Mouse (Mus musculus) midbrain, embryonic 16.5 days (tissue): ENCODE data around the gene Ahdc1. TPM values are rescaled to one million over a fixed set of nuclear protein-coding genes. Genes with fewer than 3 reads are reported as not detected.

Experiments
- ATAC-seq: fragments of 200-750 bp; cut with Nextera tagmentation; 2 replicates; pipeline ENCODE4 v1.8.0; 2017; ENCODE audit warnings: moderate TSS enrichment
- H3K27ac ChIP-seq: fragments of 300-500 bp; sonication (generic); 2 replicates; pipeline ENCODE4 v1.5.1; 2014; ENCODE audit warnings: mild to moderate bottlenecking, low read length, mixed read lengths
- H3K27me3 ChIP-seq: fragments of 300-500 bp; sonication (generic); 2 replicates; pipeline ENCODE4 v1.6.1; 2014; ENCODE audit warnings: low read depth, low read length, mixed read lengths; ENCODE audit not compliant: control insufficient read depth, insufficient read depth
- H3K36me3 ChIP-seq: fragments of 300-500 bp; sonication (generic); 2 replicates; pipeline ENCODE4 v1.6.1; 2014; ENCODE audit warnings: mild to moderate bottlenecking, low read length, moderate library complexity, mixed read lengths; ENCODE audit not compliant: control insufficient read depth, insufficient read depth
- H3K4me1 ChIP-seq: fragments of 300-500 bp; sonication (generic); 2 replicates; pipeline ENCODE4 v1.6.1; 2014; ENCODE audit warnings: mild to moderate bottlenecking, low read length, mixed read lengths; ENCODE audit not compliant: control insufficient read depth, insufficient read depth
- H3K4me2 ChIP-seq: fragments of 300-500 bp; sonication (generic); 2 replicates; pipeline ENCODE4 v1.6.1; 2014; ENCODE audit warnings: mild to moderate bottlenecking, low read length, mixed read lengths
- H3K4me3 ChIP-seq: fragments of 300-500 bp; sonication (generic); 2 replicates; pipeline ENCODE4 v1.5.1; 2014; ENCODE audit warnings: low read depth, mild to moderate bottlenecking, low read length, moderate library complexity, mixed read lengths
- H3K9ac ChIP-seq: fragments of 300-500 bp; sonication (generic); 2 replicates; pipeline ENCODE4 v1.6.1; 2014; ENCODE audit warnings: low read depth, low read length, mixed read lengths
- H3K9me3 ChIP-seq: fragments of 300-500 bp; sonication (generic); replicated peaks from 2 replicates; pipeline ENCODE4 v1.6.1; 2014; ENCODE audit warnings: mild to moderate bottlenecking, low read length, mixed read lengths; ENCODE audit not compliant: control insufficient read depth, poor library complexity, severe bottlenecking
- WGBS: fragments of 180-500 bp; shearing (Covaris S2); extraction: QIAGEN DNeasy Blood & Tissue Kit; methylation state at CpG from one replicate; pipeline ENCODE4 v1.1.7; 2014; 5-methylcytosine and 5-hydroxymethylcytosine counted together
- polyA plus RNA-seq: library from polyadenylated mRNA; unstranded; fragments of >200 nt; fragmentation: Nextera tagmentation; extraction: Ambion mirVana; gene quantifications from 2 replicates; pipeline ENCODE4 v1.2.1, GENCODE M21; 2015

Gene Ahdc1
- 11.2 and 12.5 TPM in 2 replicates for polyA plus RNA-seq

- peak; percentile 84 for ATAC-seq
- Histone ChIP-seq H3K27me3 (peaks cover 4% of the 10 kb centered on the region), H3K36me3 (no peaks in the 10 kb centered on the region), H3K4me1 (peaks cover 38% of the 10 kb centered on the region), H3K4me2 (peak within 1 kb of the TSS; percentile 98), H3K9me3 (no peaks in the 10 kb centered on the region), H3K4me3 (peak within 1 kb of the TSS; percentile 98), H3K9ac (peak within 1 kb of the TSS; percentile 100), H3K27ac (peak within 1 kb of the TSS; percentile 97)
- under 1% methylated on average over 55 of the region's 66 CpGs for WGBS
These were observed at the start of gene Ahdc1 for GRCm38 (mm10) chr4:133011028-133011820. Gene Ahdc1 (plus strand): TSS chr4:133011260.

- Histone ChIP-seq H3K4me2 (no peak overlapping the region), H3K9me3 (no peaks in the 10 kb centered on the region), H3K27ac (no peak overlapping the region), H3K9ac (no peak overlapping the region), H3K36me3 (no peaks in the 10 kb centered on the region), H3K27me3 (no peaks in the 10 kb centered on the region), H3K4me3 (no peak overlapping the region), H3K4me1 (peaks cover 7% of the 10 kb centered on the region; the same call in 1 of the 2 replicates)
- no peak for ATAC-seq
- WGBS, result 78% methylated on average over 5 of the region's 5 CpGs
These were observed 49.2 kb upstream of the Ahdc1 start for GRCm38 (mm10) chr4:132961866-132962265.

- no peak overlapping the region for H3K4me3 ChIP-seq
- H3K27me3 ChIP-seq, result no peaks in the 10 kb centered on the region
- no peaks in the 10 kb centered on the region for H3K9me3 ChIP-seq
- H3K36me3 ChIP-seq, result no peaks in the 10 kb centered on the region
- no peak overlapping the region for H3K4me2 ChIP-seq
- 94% methylated on average over 4 of the region's 4 CpGs for WGBS
- ATAC-seq, result no peak
- no peak overlapping the region for H3K27ac ChIP-seq
- peaks cover 7% of the 10 kb centered on the region; the same call in 1 of the 2 replicates for H3K4me1 ChIP-seq
- H3K9ac ChIP-seq, result no peak overlapping the region
These were observed 48.4 kb upstream of the Ahdc1 start for GRCm38 (mm10) chr4:132962628-132963027.

- Histone ChIP-seq H3K4me2 (no peak overlapping the region), H3K9me3 (no peaks in the 10 kb centered on the region), H3K9ac (no peak overlapping the region), H3K27ac (no peak overlapping the region), H3K4me3 (no peak overlapping the region), H3K4me1 (peaks cover 7% of the 10 kb centered on the region; the same call in 1 of the 2 replicates), H3K36me3 (no peaks in the 10 kb centered on the region), H3K27me3 (no peaks in the 10 kb centered on the region)
- WGBS, result 15% methylated on average over 2 of the region's 2 CpGs
- ATAC-seq, result no peak
These were observed 47.6 kb upstream of the Ahdc1 start for GRCm38 (mm10) chr4:132963436-132963835.

GRCm38 (mm10) chr4:132964064-132964463, 47.0 kb upstream of the Ahdc1 start:
- Histone ChIP-seq H3K4me2 (no peak overlapping the region), H3K4me1 (peaks cover 2% of the 10 kb centered on the region; the same call in 1 of the 2 replicates), H3K4me3 (no peak overlapping the region), H3K36me3 (no peaks in the 10 kb centered on the region), H3K27me3 (no peaks in the 10 kb centered on the region), H3K27ac (peak overlapping the region; percentile 55; the same call in 1 of the 2 replicates), H3K9ac (no peak overlapping the region), H3K9me3 (no peaks in the 10 kb centered on the region)
- ATAC-seq, result no peak
- WGBS, result 35% methylated on average over 3 of the region's 3 CpGs

- H3K9ac ChIP-seq, result peak overlapping the region; percentile 17; the same call in 1 of the 2 replicates
- no peak overlapping the region for H3K4me2 ChIP-seq
- no peaks in the 10 kb centered on the region; the same call in 1 of the 2 replicates for H3K4me1 ChIP-seq
- H3K4me3 ChIP-seq, result no peak overlapping the region
- 15% methylated on average over 5 of the region's 5 CpGs for WGBS
- peak overlapping the region; percentile 55; the same call in 1 of the 2 replicates for H3K27ac ChIP-seq
- H3K9me3 ChIP-seq, result no peaks in the 10 kb centered on the region
- H3K27me3 ChIP-seq, result no peaks in the 10 kb centered on the region
- no peak for ATAC-seq
- H3K36me3 ChIP-seq, result no peaks in the 10 kb centered on the region
These were observed 46.6 kb upstream of the Ahdc1 start for GRCm38 (mm10) chr4:132964473-132964872.

- 42% methylated on average over 6 of the region's 6 CpGs for WGBS
- Histone ChIP-seq H3K27me3 (no peaks in the 10 kb centered on the region), H3K27ac (no peak overlapping the region), H3K4me3 (no peak overlapping the region), H3K4me2 (no peak overlapping the region), H3K9me3 (no peaks in the 10 kb centered on the region), H3K36me3 (no peaks in the 10 kb centered on the region), H3K4me1 (peaks cover 5% of the 10 kb centered on the region; the same call in 1 of the 2 replicates), H3K9ac (no peak overlapping the region)
- ATAC-seq, result no peak
These were observed 42.7 kb upstream of the Ahdc1 start for GRCm38 (mm10) chr4:132968105-132968938.

- peaks cover 8% of the 10 kb centered on the region for H3K27me3 ChIP-seq
- no peaks in the 10 kb centered on the region for H3K9me3 ChIP-seq
- peaks cover 24% of the 10 kb centered on the region for H3K4me1 ChIP-seq
- 81% methylated on average over 6 of the region's 6 CpGs for WGBS
- no peak overlapping the region for H3K4me2 ChIP-seq
- no peak overlapping the region for H3K4me3 ChIP-seq
- ATAC-seq, result no peak
- H3K27ac ChIP-seq, result no peak overlapping the region
- H3K9ac ChIP-seq, result no peak overlapping the region
- no peaks in the 10 kb centered on the region for H3K36me3 ChIP-seq
These were observed 39.5 kb upstream of the Ahdc1 start for GRCm38 (mm10) chr4:132971601-132972000.
